Mouse (Mus musculus): ENCODE data around the gene Aldh1l2.
"Not testable (repeated sequence)": the region's sequence is repeated elsewhere in the genome, so short reads cannot be mapped to it uniquely, and the experiment has no call there.

The Aldh1l2 gene

DNA sequence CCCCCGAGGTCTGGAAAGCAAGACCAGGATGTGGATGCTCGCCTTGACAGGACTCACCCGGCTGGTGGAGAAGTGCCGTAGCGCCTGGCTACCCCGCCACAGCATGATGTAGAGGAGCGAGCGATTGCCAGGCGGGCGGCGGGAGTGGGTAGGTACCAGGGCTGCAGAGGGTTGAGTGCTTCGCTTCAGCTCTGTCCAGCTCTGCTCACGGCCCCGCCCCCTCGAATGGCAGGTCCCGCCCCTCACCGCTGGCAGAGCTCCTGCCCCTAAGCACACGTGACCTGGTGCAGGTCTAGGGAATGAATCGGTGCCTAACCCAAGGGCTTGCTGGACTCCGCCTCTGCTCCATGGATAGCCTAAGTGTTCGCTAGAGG lies at the start of gene Aldh1l2:
Gene Aldh1l2 (minus strand): TSS at position 231 of the 374 bp plus-strand sequence.
- in situ Hi-C loops (cut with MboI, MseI): loop anchor here in 1 of 2 experiments (10.0 to 25.0 kb wide), 2 partner anchors 622 to 881 kb away; no protein-coding TSS in a partner anchor

GRCm38 (mm10) chr10:83565449-83566441 lies 31.8 kb upstream of the Aldh1l2 start:
- in situ Hi-C loops (cut with MboI, MseI): no loop called here

- in situ Hi-C loops (cut with MboI, MseI): no loop called here
Observed at GRCm38 (mm10) chr10:83563005-83563404, 29.1 kb upstream of the Aldh1l2 start.

DNA sequence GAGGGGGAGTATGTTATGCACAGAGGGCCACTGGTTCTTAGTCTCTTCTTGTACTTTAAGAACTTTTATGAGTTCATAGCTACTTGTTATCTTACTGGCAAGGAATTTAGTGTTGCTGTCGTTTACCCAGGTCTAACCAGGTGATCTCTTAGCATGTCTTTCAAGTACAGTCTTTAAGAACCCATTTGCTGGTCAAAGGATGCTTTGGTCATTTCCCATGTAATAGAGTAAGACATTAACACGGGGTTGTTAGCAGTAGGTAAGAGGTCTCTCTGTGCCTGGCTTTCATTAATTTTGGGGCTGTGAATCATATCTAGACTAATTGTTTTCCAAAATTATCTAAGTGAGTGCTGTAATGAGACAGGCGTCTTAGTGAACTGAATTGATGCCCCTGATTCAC lies 11.4 kb upstream of the Aldh1l2 start:
- in situ Hi-C loops (cut with MboI, MseI): loop anchor here in 1 of 2 experiments (25.0 kb wide), 1 partner anchor 633 kb away; no protein-coding TSS in a partner anchor

DNA sequence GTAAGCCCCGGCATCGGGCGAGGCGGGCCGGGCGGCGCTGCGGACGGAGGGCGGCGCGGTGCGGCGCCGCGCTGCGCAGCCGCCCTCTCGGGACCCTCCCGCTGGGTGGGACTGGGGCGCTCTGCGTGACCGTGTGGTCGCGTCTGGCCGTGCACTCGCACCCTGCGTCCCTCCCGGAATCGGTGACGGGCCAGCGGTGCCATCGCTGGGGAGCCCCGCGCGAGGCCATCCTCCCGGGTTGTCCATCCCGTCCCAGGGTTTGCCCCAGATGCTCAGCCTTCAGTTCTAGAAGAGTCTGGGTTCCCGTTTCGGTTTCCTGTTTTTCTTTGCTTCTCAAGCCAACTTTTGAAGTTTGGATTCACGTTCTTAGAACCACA lies 10.2 kb upstream of the Aldh1l2 start:
- in situ Hi-C loops (cut with MboI, MseI): loop anchor here in 1 of 2 experiments (25.0 kb wide), 1 partner anchor 632 kb away; no protein-coding TSS in a partner anchor

- in situ Hi-C loops (cut with MboI, MseI): loop anchor here in 1 of 2 experiments (25.0 kb wide), 1 partner anchor 631 kb away; no protein-coding TSS in a partner anchor
Observed at GRCm38 (mm10) chr10:83543439-83544102, 9.6 kb upstream of the Aldh1l2 start, which contains the start of gene Washc4. Gene Washc4 (plus strand): TSS chr10:83543752.

GRCm38 (mm10) chr10:83542241-83542640 lies 8.3 kb upstream of the Aldh1l2 start:
- in situ Hi-C loops (cut with MboI, MseI): loop anchor here in 1 of 2 experiments (25.0 kb wide), 1 partner anchor 630 kb away; no protein-coding TSS in a partner anchor

- in situ Hi-C loops (cut with MboI, MseI): loop anchor here in 1 of 2 experiments (25.0 kb wide), 1 partner anchor 628 kb away; no protein-coding TSS in a partner anchor
Observed at GRCm38 (mm10) chr10:83540092-83540491, 6.2 kb upstream of the Aldh1l2 start.

DNA sequence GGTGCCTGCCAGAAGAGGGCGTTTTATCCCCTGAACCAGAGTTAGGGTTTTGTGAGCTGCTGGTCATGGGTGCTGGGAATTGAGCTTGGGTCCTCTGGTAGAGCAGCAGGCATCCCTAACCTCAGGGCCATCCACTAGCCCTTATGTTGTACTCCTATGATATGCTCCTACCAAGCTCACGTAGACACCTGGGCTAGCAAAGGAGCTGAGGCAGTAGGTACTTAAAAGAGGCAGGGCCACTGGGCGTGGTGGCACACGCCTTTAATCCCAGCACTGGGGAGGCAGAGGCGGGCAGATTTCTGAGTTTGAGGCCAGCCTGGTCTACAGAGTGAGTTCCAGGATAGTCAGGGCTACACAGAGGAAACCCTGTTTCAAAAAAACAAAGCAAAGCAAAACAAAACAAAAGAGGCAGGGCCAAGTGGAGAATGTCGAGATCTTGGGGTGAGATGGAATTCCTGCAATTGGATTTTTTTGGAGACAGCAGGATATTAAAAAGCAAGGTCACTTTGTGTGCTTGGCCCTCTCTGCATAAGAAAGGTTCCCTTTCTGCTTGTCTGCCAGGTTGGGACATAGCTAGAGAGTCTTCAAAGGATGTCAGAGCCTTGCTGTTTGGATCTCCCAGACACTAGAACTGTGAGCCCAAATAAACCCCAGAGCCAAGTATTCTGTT lies 5.5 kb upstream of the Aldh1l2 start:
- in situ Hi-C loops (cut with MboI, MseI): loop anchor here in 1 of 2 experiments (10.0 to 25.0 kb wide), 2 partner anchors 627 to 875 kb away; no protein-coding TSS in a partner anchor

- in situ Hi-C loops (cut with MboI, MseI): loop anchor here in 1 of 2 experiments (10.0 to 25.0 kb wide), 2 partner anchors 624 to 878 kb away; no protein-coding TSS in a partner anchor
Observed at GRCm38 (mm10) chr10:83536436-83536835, 2.5 kb upstream of the Aldh1l2 start.

- in situ Hi-C loops (cut with MboI, MseI): loop anchor here in 1 of 2 experiments (10.0 to 25.0 kb wide), 2 partner anchors 621 to 881 kb away; no protein-coding TSS in a partner anchor
Observed at GRCm38 (mm10) chr10:83533258-83533909, 556 bp downstream of the Aldh1l2 start.

DNA sequence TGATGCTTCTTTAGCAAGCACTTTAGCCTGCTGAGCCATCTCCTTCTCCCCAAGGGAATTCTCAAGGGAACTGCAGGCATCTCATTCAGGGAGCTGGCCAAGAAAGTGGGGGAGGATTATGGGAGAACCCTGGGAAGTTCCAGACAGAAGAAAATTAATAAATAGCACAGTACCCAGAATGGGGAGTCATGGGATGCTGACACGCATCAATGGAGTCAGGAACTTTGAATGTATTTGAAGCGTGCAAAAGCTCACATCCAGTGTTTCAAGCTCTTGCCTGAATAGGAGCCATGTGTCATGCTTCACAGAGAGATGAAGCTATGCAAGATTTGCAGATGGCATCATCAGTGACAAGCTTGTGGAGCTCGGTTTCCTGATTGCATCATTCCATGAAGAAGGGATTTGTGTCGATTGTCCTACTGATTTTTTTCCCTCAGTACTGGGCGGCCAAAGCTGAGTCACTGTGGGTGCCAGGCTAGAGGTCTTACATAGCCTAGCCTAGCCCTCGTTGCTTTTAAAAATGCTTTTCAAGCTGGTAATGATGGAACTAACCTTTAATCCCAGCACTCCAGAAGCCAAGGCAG lies 3.5 kb downstream of the Aldh1l2 start:
- in situ Hi-C loops (cut with MboI, MseI): loop anchor here in 1 of 2 experiments (10.0 to 25.0 kb wide), 2 partner anchors 618 to 884 kb away; no protein-coding TSS in a partner anchor

DNA sequence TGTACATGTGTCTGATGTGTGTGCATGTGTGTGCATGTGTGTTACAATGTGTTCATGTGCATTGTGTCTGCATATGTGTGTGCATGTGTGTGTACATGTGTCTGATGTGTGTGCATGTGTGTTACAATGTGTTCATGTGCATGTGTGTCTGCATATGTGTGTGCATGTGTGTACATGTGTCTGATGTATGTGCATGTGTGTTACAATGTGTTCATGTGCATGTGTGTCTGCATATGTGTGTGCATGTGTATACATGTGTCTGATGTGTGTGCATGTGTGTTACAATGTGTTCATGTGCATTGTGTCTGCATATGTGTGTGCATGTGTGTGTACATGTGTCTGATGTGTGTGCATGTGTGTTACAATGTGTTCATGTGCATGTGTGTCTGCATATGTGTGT lies 9.7 kb downstream of the Aldh1l2 start:
- in situ Hi-C loops (cut with MboI, MseI): not testable (repeated sequence)

DNA sequence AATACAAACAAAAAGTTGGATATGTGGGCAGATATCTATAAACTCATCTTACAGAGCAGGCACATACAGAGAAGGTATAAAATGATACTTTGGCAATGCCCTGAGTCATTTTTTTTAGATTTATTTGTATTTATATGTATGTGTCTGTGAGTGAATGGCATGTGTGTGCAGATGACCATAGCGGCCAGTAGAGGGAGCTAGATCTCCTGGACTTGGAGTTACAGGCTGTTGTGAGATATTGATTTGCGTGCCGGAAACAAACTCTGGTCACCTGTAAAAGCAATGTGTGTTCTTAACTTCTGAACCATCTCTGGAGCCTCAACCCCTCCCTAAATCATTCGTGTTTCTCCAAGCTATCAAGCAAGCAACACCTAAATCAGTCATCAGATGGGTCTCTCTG lies 12.9 kb downstream of the Aldh1l2 start:
- in situ Hi-C loops (cut with MboI, MseI): no loop called here

DNA sequence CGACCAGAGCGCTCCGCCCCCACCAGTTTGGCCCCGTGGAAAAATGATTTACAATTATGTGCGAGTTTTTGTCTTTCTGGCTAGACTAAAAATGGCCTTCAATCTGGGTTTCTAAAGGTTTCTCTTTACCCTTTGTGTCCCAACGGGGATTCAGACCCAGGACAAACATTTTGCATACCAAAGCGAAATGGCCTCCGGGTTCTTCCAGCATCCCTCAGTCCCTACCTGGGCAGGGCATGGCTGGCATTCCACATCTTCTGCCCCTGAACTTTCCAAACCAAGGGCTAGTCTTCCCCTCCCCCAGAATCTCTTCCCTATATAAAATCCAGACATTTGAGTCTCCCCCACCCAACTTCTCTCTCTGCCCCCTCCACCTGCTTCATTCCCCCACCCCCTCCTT lies 20.2 kb downstream of the Aldh1l2 start:
- in situ Hi-C loops (cut with MboI, MseI): no loop called here

GRCm38 (mm10) chr10:83511304-83511703 lies 22.6 kb downstream of the Aldh1l2 start:
- in situ Hi-C loops (cut with MboI, MseI): no loop called here

GRCm38 (mm10) chr10:83508962-83509660 lies 24.8 kb downstream of the Aldh1l2 start:
- in situ Hi-C loops (cut with MboI, MseI): loop anchor here (5.0 to 10.0 kb wide), 3 partner anchors 274 to 582 kb away; no protein-coding TSS in a partner anchor

DNA sequence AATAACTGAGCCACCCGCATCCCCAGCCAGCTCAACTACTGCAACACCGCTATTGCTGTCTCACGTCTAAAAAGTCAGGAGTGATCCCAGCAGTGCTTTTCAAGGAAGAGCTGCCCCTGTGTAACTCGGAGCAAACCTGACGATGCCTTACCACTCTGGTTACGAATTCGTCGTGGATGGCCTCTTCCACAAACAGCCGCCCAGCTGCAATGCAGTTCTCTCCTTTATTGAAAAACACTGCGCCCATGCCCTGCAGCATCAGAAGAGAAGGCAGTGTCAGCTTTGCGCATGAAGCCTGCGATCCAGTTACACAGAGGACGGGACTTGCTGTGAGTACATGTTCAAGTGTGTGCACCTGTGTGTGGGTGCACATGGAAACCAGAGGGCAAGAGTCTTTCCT lies 36.6 kb downstream of the Aldh1l2 start:
- in situ Hi-C loops (cut with MboI, MseI): no loop called here

DNA sequence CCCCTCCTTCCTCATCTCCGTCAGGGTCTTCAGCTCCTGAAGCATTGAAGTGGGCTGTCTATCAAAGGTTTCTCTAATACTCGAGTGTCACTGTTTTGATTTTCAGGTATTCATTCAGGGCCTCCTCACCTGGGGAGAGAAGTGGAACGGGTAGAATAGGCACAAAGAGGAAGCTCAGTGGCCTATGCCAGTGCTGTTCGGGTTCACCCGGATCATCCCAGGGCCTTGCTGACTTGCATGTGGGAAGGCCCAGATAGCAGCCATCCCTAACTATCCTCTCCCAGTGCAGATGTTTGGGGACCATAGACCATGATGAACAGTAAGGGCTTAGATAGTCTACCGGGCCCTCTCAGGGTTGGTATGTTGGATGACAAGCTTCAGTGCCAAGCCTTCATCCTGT lies 43.4 kb downstream of the Aldh1l2 start:
- in situ Hi-C loops (cut with MboI, MseI): no loop called here
